Mouse (Mus musculus): ENCODE measurements at regions not wholly inside any gene's neighbourhood (a gene's known extent, or its start where the extent isn't known, plus 50 kb on each side); places are given as distances from the start of the nearest gene placed in this dataset.

DNA sequence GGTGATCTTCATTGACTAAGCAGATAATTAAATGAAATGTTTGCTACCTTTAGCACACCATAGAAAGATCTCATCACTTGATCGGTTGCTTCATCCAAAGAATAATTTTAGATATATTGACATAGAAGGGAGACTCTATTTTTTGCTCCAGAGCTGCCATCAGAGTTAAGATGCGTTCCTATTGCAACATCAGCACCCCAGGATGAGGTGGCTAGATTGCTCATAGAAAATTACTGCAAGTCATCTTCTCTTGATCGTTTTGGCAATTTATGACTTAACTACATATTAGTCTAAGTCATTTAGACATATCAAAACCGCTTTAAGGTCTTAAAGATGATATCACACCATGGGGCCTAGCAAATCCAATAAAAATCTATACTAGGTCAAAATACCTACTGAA lies 778.0 kb upstream of the Celf2 start:
- Histone ChIP-seq H3K27me3 (replicated peaks) (no peaks in the 10 kb centered on the region), H3K36me3 (no peaks in the 10 kb centered on the region), H3K4me2 (no peak overlapping the region), H3K9ac (replicated peaks) (no peak overlapping the region), H3K4me3 (replicated peaks) (no peak overlapping the region), H3K27ac (replicated peaks) (no peak overlapping the region), H3K9me3 (replicated peaks) (no peaks in the 10 kb centered on the region), H3K4me1 (no peaks in the 10 kb centered on the region)
- no peak for ATAC-seq (ENCODE audit: low FRiP score)
- WGBS = 89% methylated on average over 4 of the region's 4 CpGs

DNA sequence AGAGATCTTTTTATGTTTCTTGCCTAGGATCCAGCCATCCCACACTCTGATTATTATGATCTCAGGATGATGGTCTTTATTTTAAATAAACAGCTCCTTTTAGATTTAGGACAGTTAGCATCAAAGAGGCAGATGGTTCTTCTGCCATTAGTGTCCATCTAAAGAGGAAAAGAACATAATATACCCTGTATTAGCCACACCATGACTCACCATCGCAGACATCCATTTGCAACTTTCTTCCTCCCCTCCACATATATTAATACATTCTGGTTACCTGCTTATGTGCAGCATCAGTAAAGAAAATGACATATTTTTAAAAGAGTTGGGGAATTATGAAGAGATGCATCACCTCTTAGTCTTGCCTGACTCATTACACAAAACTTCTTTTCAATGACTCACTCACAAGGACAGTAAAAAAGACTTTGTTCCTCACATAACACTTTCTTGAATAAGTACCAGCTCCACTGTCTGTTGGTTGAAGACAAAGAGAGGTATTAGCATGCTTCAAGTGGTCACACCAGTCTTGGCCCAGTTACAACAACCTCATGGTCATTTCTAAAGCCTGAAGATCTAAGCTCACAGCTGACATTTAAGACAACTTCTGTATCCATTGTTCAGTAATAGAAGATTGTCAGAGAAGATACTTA lies 766.9 kb upstream of the Celf2 start:
- no peak overlapping the region for H3K4me2 ChIP-seq
- WGBS = 90% methylated on average over 1 of the region's 1 CpGs
- ATAC-seq (ENCODE audit: low FRiP score) = no peak
- H3K9me3 ChIP-seq (replicated peaks) = no peaks in the 10 kb centered on the region
- no peak overlapping the region for H3K9ac ChIP-seq (replicated peaks)
- no peaks in the 10 kb centered on the region for H3K27me3 ChIP-seq (replicated peaks)
- no peaks in the 10 kb centered on the region for H3K4me1 ChIP-seq
- no peak overlapping the region for H3K27ac ChIP-seq (replicated peaks)
- no peak overlapping the region for H3K4me3 ChIP-seq (replicated peaks)
- no peaks in the 10 kb centered on the region for H3K36me3 ChIP-seq
